ENCODE assay signal across 28 mouse cellular contexts in genomic region chr8:28012849-28013248, GRCm38 (mm10).
A peak's percentile ranks its signal among the peaks of the same experiment; 100 is the strongest.
DNase-seq lines count a peak whose midpoint lies in the region; ATAC-seq and TF ChIP-seq lines count a peak whose summit lies in the region.
"Had no signal": no experiment of that assay in that cellular context is flagged by ENCODE, and none has a peak within 500 bp of the region (broad histone marks: within the 10 kb centered on the region; RNA-seq: fewer than 3 reads in every experiment).

No protein-coding gene starts in this region.

- 36% methylated on average over 4 of the region's 4 CpGs for WGBS in forebrain, embryonic 11.5 days
- WGBS in forebrain, embryonic 13.5 days: 24% methylated on average over 4 of the region's 4 CpGs
- WGBS in forebrain, embryonic 14.5 days: 6% methylated on average over 4 of the region's 4 CpGs
- 12% methylated on average over 4 of the region's 4 CpGs for WGBS in forebrain, embryonic 15.5 days
- WGBS in hindbrain, postnatal 0 days: 65% methylated on average over 4 of the region's 4 CpGs
- 86% methylated on average over 4 of the region's 4 CpGs for WGBS in hindbrain, embryonic 10.5 days
- WGBS in midbrain, postnatal 0 days: 69% methylated on average over 4 of the region's 4 CpGs
- WGBS in midbrain, embryonic 10.5 days: 85% methylated on average over 4 of the region's 4 CpGs

- H3K4me3 ChIP-seq in forebrain, embryonic 11.5 days (ENCODE audit: low read depth, low read length): no peak overlapping the region
- H3K4me3 ChIP-seq in forebrain, embryonic 13.5 days: no peak overlapping the region
- H3K4me3 ChIP-seq in forebrain, embryonic 14.5 days (ENCODE audit: low read depth, low read length): no peak overlapping the region
- H3K4me3 ChIP-seq in forebrain, embryonic 15.5 days: no peak overlapping the region
- H3K4me3 ChIP-seq in hindbrain, postnatal 0 days (ENCODE audit: low read length): no peak overlapping the region
- H3K4me3 ChIP-seq in hindbrain, embryonic 10.5 days: no peak overlapping the region
- H3K4me3 ChIP-seq in midbrain, postnatal 0 days (ENCODE audit: low read depth, low read length): no peak overlapping the region
- no peak overlapping the region for H3K4me3 ChIP-seq in midbrain, embryonic 10.5 days
- H3K4me3 ChIP-seq: embryonic facial prominence, embryonic 13.5 days; embryonic facial prominence, embryonic 15.5 days; erythroblast, embryonic 14.5 days; forebrain, embryonic 10.5 days had no signal

- no peak for DNase-seq in forebrain, embryonic 11.5 days (ENCODE audit: low spot score)
- DNase-seq in forebrain, embryonic 14.5 days (ENCODE audit: low spot score): peak; percentile 16
- DNase-seq in hindbrain, postnatal 0 days (ENCODE audit: low spot score): peak; percentile 2
- no peak for DNase-seq in hindbrain, embryonic 10.5 days (ENCODE audit: low spot score)
- peak; percentile 10 for DNase-seq in midbrain, postnatal 0 days (ENCODE audit: low spot score)
- no peak for DNase-seq in midbrain, embryonic 10.5 days (ENCODE audit: low spot score)
- DNase-seq: adrenal gland, adult 8-10 months; adrenal gland, postnatal 14 days; adrenal gland, postnatal 36 days; B cell, adult 2 months; cerebellum, adult 11 months; cerebellum, adult 18-20 months; cerebellum, adult 8-10 months; cerebellum, adult 9-11 months; cerebellum, postnatal 14 days; cerebellum, postnatal 36 days; embryo, embryonic 11 days had no signal

- H3K27me3 ChIP-seq in forebrain, embryonic 11.5 days (ENCODE audit: control insufficient read depth, insufficient read depth, low read length): no peaks in the 10 kb centered on the region
- no peaks in the 10 kb centered on the region for H3K27me3 ChIP-seq in forebrain, embryonic 13.5 days
- H3K27me3 ChIP-seq in forebrain, embryonic 14.5 days (replicated peaks; ENCODE audit: control insufficient read depth, insufficient read depth, low read length): no peaks in the 10 kb centered on the region
- H3K27me3 ChIP-seq in forebrain, embryonic 15.5 days: no peaks in the 10 kb centered on the region
- H3K27me3 ChIP-seq in hindbrain, postnatal 0 days (ENCODE audit: insufficient read depth, low read length): no peaks in the 10 kb centered on the region
- H3K27me3 ChIP-seq in hindbrain, embryonic 10.5 days (ENCODE audit: insufficient read depth, poor library complexity, severe bottlenecking): no peaks in the 10 kb centered on the region
- H3K27me3 ChIP-seq in midbrain, postnatal 0 days (ENCODE audit: insufficient read depth, low read length): no peaks in the 10 kb centered on the region
- H3K27me3 ChIP-seq in midbrain, embryonic 10.5 days (ENCODE audit: low read depth, poor library complexity, severe bottlenecking): no peaks in the 10 kb centered on the region
- H3K27me3 ChIP-seq: CH12.LX; embryonic facial prominence, embryonic 13.5 days; embryonic facial prominence, embryonic 15.5 days; Patski had no signal

- no peaks in the 10 kb centered on the region for H3K4me1 ChIP-seq in forebrain, embryonic 11.5 days (replicated peaks; ENCODE audit: control insufficient read depth, insufficient read depth, low read length)
- H3K4me1 ChIP-seq in forebrain, embryonic 13.5 days: no peaks in the 10 kb centered on the region
- no peaks in the 10 kb centered on the region for H3K4me1 ChIP-seq in forebrain, embryonic 14.5 days (ENCODE audit: control insufficient read depth, insufficient read depth, low read length)
- no peaks in the 10 kb centered on the region for H3K4me1 ChIP-seq in forebrain, embryonic 15.5 days
- no peaks in the 10 kb centered on the region for H3K4me1 ChIP-seq in hindbrain, postnatal 0 days (ENCODE audit: insufficient read depth, low read length)
- no peaks in the 10 kb centered on the region for H3K4me1 ChIP-seq in hindbrain, embryonic 10.5 days (replicated peaks)
- no peaks in the 10 kb centered on the region for H3K4me1 ChIP-seq in midbrain, postnatal 0 days (ENCODE audit: insufficient read depth, low read length)
- H3K4me1 ChIP-seq in midbrain, embryonic 10.5 days: no peaks in the 10 kb centered on the region
- H3K4me1 ChIP-seq: embryonic facial prominence, embryonic 13.5 days; embryonic facial prominence, embryonic 15.5 days; forebrain, embryonic 10.5 days had no signal

- no peak overlapping the region for H3K9ac ChIP-seq in forebrain, embryonic 11.5 days (ENCODE audit: low read length)
- no peak overlapping the region for H3K9ac ChIP-seq in forebrain, embryonic 13.5 days
- no peak overlapping the region for H3K9ac ChIP-seq in forebrain, embryonic 14.5 days (ENCODE audit: low read length)
- H3K9ac ChIP-seq in forebrain, embryonic 15.5 days (replicated peaks): no peak overlapping the region
- H3K9ac ChIP-seq in hindbrain, postnatal 0 days (replicated peaks; ENCODE audit: low read length): no peak overlapping the region
- H3K9ac ChIP-seq in midbrain, postnatal 0 days (replicated peaks; ENCODE audit: low read length, poor library complexity, severe bottlenecking): no peak overlapping the region
- H3K9ac ChIP-seq: embryonic facial prominence, embryonic 13.5 days; embryonic facial prominence, embryonic 15.5 days had no signal

- no peak for TF ChIP-seq CTCF in hindbrain, postnatal 0 days (IDR thresholded peaks at IDR 0.05; ENCODE audit: low read depth)
- no peak for TF ChIP-seq CTCF in midbrain, postnatal 0 days (IDR thresholded peaks at IDR 0.05)

- 0 out of 2 replicates have a peak, but pooled peaks have one; percentile 56 for ATAC-seq in forebrain, embryonic 11.5 days (replicated peaks; ENCODE audit: low FRiP score)
- ATAC-seq in forebrain, embryonic 13.5 days: no peak
- ATAC-seq in forebrain, embryonic 14.5 days: no peak
- ATAC-seq in forebrain, embryonic 15.5 days (replicated peaks): no peak
- ATAC-seq in hindbrain, postnatal 0 days: no peak
- no peak for ATAC-seq in midbrain, postnatal 0 days (ENCODE audit: low FRiP score)
- ATAC-seq: activated CD4-positive, CD25-positive, alpha-beta regulatory T cell, adult 4 months; CD4-positive, CD25-positive, alpha-beta regulatory T cell, adult 4 months; Patski had no signal

- no peak overlapping the region for H3K27ac ChIP-seq in forebrain, embryonic 11.5 days (ENCODE audit: low read depth, low read length)
- H3K27ac ChIP-seq in forebrain, embryonic 13.5 days: no peak overlapping the region
- no peak overlapping the region for H3K27ac ChIP-seq in forebrain, embryonic 14.5 days (ENCODE audit: low read depth, low read length)
- no peak overlapping the region for H3K27ac ChIP-seq in forebrain, embryonic 15.5 days (replicated peaks)
- no peak overlapping the region for H3K27ac ChIP-seq in hindbrain, postnatal 0 days
- H3K27ac ChIP-seq in hindbrain, embryonic 10.5 days: no peak overlapping the region
- H3K27ac ChIP-seq in midbrain, postnatal 0 days (ENCODE audit: low read depth, low read length): no peak overlapping the region
- no peak overlapping the region for H3K27ac ChIP-seq in midbrain, embryonic 10.5 days (replicated peaks)
- H3K27ac ChIP-seq: embryonic facial prominence, embryonic 13.5 days; embryonic facial prominence, embryonic 15.5 days; forebrain, embryonic 10.5 days had no signal

- no peaks in the 10 kb centered on the region for H3K36me3 ChIP-seq in forebrain, embryonic 11.5 days (ENCODE audit: control insufficient read depth, insufficient read depth, low read length)
- no peaks in the 10 kb centered on the region for H3K36me3 ChIP-seq in forebrain, embryonic 13.5 days (ENCODE audit: poor library complexity, severe bottlenecking)
- no peaks in the 10 kb centered on the region for H3K36me3 ChIP-seq in forebrain, embryonic 14.5 days (ENCODE audit: control insufficient read depth, insufficient read depth, low read length)
- H3K36me3 ChIP-seq in forebrain, embryonic 15.5 days: no peaks in the 10 kb centered on the region
- H3K36me3 ChIP-seq in hindbrain, postnatal 0 days (ENCODE audit: insufficient read depth, low read length): no peaks in the 10 kb centered on the region
- H3K36me3 ChIP-seq in hindbrain, embryonic 10.5 days: no peaks in the 10 kb centered on the region
- H3K36me3 ChIP-seq in midbrain, postnatal 0 days (ENCODE audit: insufficient read depth, low read length): no peaks in the 10 kb centered on the region
- no peaks in the 10 kb centered on the region for H3K36me3 ChIP-seq in midbrain, embryonic 10.5 days
- H3K36me3 ChIP-seq: embryonic facial prominence, embryonic 13.5 days; embryonic facial prominence, embryonic 15.5 days; forebrain, embryonic 10.5 days; G1E had no signal

- H3K9me3 ChIP-seq in forebrain, embryonic 11.5 days (ENCODE audit: control insufficient read depth, low read length): no peaks in the 10 kb centered on the region
- no peaks in the 10 kb centered on the region for H3K9me3 ChIP-seq in forebrain, embryonic 13.5 days (replicated peaks)
- no peaks in the 10 kb centered on the region for H3K9me3 ChIP-seq in forebrain, embryonic 14.5 days (replicated peaks; ENCODE audit: control insufficient read depth, low read length)
- H3K9me3 ChIP-seq in forebrain, embryonic 15.5 days: no peaks in the 10 kb centered on the region
- H3K9me3 ChIP-seq in hindbrain, postnatal 0 days (ENCODE audit: low read length): no peaks in the 10 kb centered on the region
- H3K9me3 ChIP-seq in hindbrain, embryonic 10.5 days: no peaks in the 10 kb centered on the region
- H3K9me3 ChIP-seq in midbrain, postnatal 0 days (ENCODE audit: low read length): no peaks in the 10 kb centered on the region
- no peaks in the 10 kb centered on the region for H3K9me3 ChIP-seq in midbrain, embryonic 10.5 days (replicated peaks)
- H3K9me3 ChIP-seq: embryonic facial prominence, embryonic 13.5 days; embryonic facial prominence, embryonic 15.5 days; forebrain, embryonic 10.5 days had no signal

- no peak overlapping the region for H3K4me2 ChIP-seq in forebrain, embryonic 11.5 days (ENCODE audit: low read depth, low read length, severe bottlenecking)
- H3K4me2 ChIP-seq in forebrain, embryonic 13.5 days: no peak overlapping the region
- no peak overlapping the region for H3K4me2 ChIP-seq in forebrain, embryonic 14.5 days (ENCODE audit: low read length)
- no peak overlapping the region for H3K4me2 ChIP-seq in forebrain, embryonic 15.5 days (replicated peaks)
- H3K4me2 ChIP-seq in hindbrain, postnatal 0 days (ENCODE audit: low read depth, low read length): no peak overlapping the region
- H3K4me2 ChIP-seq in midbrain, postnatal 0 days (ENCODE audit: low read depth, low read length, poor library complexity, severe bottlenecking): no peak overlapping the region
- H3K4me2 ChIP-seq: embryonic facial prominence, embryonic 13.5 days; embryonic facial prominence, embryonic 15.5 days had no signal

Comparison
In these comparisons a context has a peak if more than half of its experiments do, and no peak if none do; other contexts are left out.
1. DNase-seq: peak in forebrain, embryonic 14.5 days (single experiment), hindbrain, postnatal 0 days (single experiment) and midbrain, postnatal 0 days (single experiment); none in forebrain, embryonic 11.5 days (single experiment), hindbrain, embryonic 10.5 days (single experiment) and midbrain, embryonic 10.5 days (single experiment).